Mouse (Mus musculus) ovary, postnatal 10 days (tissue): ENCODE results near the gene Lyrm9.
"Not testable (repeated sequence)": the region's sequence is repeated elsewhere in the genome, so short reads cannot be mapped to it uniquely, and the experiment has no call there.

Experiments used
- DNase-seq: peaks from one replicate; pipeline ENCODE4 v3.0.0; 2022; ENCODE audit warnings: low spot score

Gene Lyrm9

DNA sequence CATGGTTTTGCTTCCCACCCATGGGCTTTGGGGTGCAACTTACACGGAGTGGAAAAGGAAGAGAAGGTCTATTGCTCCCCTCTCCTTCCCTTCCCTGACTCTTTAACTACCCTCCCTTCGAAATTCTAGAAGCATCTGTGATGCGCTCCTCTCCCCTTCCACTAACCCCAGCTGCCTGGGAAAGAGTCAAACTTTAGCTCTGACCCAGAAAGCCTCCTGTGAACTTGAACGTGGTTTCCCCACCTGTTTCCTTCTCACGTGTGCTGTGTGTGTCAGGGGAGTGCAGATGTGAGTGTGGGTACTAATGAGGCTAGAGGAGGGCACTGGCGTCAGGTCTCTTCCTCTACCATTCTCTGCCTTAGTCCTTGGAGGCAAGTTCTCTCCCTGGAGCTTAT is 25.5 kb downstream of the Lyrm9 start:
- no peak for DNase-seq

DNA sequence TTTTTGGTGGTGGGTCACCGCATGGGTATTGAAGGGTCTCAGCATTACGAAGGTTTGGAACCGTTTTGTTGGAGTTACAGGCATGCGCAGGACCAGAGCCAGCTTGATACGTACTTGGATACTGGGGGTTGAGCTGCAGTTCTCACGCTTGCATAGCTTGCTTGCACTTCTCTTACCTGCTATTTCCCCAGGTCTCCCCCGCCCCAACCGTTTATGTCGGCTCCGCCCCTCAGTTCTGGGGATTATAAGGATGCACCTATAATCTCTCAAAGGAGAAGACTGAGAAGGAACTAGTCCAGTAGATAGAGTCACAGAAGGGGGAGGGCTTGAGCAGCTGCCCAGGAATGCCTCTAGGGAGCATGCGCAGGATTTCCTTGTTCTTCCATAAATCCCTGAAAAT is 26.1 kb downstream of the Lyrm9 start:
- DNase-seq = no peak

DNA sequence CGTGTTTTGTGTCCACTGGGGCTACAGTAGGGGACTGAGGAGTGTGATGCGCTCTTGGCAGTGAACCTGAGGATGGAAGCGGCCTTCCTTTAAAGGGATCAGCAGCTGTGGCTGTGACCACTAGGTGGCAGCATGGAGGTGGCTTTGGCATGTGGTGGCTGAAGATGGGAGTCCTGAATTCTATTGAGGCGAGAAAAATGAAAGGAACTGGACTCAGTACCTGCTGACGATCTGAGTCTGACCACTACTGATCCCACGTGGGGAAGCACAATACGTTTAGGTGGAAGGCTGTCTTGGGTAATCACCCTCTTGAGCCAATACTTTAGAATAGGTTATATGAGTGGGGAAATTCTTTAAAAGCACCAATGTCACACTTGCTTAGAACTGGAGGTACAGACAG is 29.9 kb downstream of the Lyrm9 start:
- DNase-seq = peak; percentile 60

DNA sequence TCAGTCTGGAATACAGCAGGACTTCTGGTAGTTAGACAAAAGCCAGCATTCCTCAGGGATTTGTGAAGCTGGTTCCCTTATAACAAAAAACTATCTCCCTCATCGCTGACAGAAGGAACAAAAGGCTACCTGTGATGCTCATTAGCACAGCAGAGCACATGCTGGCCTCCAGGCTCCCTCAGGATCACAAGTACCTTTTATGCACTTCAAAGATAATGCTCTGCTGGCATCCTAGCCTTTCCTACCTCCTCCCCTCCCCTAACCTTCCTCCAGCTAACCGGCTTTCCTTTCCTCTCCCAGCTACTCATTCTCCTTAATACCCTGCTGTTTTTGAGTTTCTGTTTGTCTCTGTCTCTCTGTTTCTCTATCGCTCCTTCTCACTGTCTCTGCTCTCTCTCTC is 31.2 kb downstream of the Lyrm9 start:
- no peak for DNase-seq

DNA sequence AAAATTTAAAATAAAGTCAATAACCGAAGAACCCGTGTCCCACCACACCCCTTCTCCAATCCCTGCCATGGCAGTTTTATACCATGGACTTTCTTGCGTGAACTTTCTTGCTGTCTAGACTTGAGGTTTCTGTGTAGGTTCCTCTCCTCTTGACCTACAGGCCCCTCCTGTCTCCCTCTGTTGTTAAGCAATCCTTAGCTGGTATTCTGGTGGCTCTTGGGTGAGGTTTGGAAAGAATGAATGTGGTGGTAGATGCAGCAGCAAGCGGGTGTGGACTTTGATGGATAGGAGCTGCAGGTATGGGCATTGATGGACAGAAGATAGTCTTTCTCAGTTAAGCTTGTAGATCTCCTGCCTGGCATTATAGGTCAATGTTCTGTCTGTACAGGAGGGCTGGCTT is 37.5 kb downstream of the Lyrm9 start:
- no peak for DNase-seq

DNA sequence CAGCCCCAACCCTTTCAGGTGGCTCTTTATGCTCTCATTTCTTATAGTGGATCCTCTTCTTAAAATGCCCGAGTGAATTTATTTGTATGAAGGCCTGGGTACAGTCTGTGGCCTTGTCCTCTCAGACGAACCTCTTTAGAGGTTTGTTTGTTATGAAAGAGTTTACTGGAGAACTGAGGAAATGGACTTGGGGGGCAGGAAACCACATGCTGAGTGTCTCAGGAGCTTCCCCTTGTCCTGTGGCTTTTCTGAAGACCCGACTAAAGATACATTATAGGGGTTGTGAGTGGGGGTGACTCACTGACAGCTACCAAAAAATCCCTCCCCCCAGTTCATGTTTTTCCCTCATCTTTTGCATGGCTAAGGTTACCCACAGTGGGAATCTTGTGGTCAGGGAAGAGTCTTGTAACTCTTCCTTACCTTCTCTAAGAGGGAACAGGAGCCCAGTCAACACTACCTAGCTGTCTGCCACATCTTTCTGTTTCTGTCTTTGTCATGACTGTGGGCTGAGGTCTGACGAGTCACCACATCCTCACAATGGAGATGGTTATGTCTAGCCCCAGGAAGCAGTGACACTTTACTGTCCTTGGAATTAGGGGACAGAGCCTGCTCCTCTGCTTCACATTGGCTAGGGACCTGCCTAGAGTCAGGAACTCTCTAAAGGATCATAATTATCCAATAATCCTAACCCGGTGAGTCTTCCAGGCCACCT is 38.3 kb downstream of the Lyrm9 start:
- no peak for DNase-seq

DNA sequence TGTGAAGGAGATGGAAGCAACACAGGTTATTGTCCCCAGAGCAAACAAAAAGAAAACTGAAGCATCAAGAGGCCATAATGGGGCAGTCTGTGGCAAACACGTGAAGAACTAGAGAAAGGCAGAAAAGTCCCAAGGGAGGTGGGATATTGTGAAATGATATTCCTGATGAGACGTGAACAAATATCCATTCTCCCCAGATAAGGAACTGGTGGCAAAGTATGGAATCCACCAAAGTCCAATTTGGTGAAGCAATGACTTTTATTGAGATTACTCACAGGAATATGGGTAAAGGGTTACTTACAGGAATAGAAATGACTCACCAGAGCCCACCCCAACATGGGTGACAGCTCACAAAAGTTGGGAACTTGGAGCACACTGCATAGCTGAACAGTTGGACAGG is 38.9 kb downstream of the Lyrm9 start:
- no peak for DNase-seq

DNA sequence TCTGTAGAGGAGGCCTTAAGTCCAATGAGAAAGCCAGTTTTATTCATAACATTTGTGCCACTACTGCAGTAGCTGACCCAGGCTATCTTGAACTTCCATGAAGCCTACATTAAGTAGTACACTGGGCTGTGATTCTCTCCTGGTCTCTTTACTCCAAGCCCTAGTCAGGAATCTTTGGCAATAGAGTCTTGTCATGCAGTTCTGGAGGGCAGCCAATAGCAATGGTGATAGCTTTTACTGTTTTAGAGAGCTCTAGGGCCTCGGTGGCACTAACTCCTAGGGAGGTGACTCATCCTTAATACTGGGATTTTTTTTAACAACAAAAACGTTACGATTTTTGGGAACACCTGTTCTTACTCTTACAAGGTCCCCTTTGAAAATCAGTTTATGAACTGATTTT is 40.1 kb downstream of the Lyrm9 start:
- no peak for DNase-seq

DNA sequence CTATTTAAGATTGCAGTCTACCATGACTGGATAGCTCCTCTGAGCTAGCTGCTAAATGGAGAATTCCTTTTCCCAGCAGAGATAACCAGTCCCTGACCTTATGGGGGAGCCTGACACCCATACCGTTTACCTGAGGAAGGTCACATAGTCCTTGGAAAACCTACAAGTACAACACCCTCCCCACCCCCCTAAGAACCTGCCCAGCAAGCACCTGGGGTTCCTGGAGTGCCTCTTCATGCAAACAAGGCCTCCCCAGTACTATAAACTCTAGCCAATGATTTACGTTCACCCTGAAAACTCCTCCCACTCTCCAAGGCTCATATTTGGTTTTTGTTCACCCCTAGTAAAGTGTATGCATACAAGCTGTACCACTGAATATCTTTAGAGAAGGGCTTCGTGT is 41.3 kb downstream of the Lyrm9 start:
- no peak for DNase-seq

DNA sequence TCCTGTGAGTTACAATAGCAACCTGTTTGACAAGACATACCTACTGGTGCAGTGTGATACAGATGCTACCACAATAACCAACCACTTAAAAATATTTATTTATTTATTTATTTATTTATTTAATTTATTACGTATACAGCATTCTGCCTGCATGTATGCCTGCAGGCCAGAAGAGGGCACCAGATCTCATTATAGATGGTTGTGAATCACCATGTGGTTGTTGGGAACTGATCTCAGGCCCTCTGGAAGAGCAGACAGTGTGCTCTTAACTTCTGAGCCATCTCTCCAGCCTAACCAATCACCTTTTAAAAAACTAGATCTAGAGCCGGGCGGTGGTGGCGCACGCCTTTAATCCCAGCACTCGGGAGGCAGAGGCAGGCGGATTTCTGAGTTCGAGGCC is 42.8 kb downstream of the Lyrm9 start:
- DNase-seq = not testable (repeated sequence)

DNA sequence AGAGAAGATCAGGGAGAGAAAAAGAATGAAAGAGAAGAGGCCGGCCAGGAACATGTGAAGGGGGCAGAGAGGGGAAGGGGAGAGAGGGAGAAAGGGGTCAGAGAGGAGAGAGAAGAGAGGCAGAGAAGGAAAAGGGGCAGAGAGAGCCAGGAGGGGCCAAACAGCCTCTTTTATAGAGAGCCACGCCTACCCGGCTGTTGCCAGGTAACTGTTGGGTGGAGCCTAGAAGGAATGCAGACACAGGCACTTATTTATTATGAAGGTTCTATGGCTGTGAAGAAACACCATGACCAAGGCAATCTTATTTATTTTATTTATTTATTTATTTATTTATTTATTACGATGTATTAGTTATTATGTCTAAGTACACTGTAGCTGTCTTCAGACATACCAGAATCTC is 44.5 kb downstream of the Lyrm9 start:
- DNase-seq = no peak

DNA sequence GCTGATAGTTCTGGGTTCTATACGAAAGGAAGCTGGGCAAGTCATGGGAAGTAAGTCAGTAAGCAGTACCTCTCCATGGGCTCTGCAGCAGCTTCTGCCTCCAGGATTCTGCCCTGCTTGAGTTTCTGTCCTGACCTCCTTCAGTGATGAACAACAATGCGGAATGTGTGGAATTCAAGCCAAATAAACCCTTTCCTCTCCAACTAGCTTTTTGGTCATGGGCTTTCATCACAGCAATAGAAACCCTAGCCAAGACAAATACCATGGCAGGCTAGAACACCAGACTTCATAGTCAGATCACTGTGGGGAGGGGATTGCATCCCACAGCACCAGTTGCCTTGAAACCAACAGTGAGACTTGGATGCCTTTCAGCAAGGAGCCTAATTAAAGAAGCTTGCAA is 46.4 kb downstream of the Lyrm9 start:
- no peak for DNase-seq

DNA sequence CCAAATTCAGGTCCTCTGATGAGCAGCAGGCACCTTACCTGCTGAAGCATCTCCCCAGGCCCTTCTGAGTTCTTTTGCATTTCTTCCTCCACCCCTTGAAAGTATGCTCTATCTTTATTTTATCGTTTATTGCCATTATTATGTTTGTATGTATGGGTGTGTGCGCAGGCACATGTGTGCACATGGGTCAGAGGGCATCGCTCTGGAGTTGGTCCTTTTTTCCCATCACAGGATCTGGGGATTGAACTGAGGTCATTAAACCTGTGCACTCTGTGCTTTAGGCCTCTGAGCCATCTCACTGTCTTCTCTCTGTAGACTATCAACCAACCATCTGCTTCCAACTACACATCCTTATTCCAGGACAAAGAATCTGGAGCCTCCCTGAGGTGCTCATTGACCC is 53.3 kb downstream of the Lyrm9 start:
- no peak for DNase-seq

DNA sequence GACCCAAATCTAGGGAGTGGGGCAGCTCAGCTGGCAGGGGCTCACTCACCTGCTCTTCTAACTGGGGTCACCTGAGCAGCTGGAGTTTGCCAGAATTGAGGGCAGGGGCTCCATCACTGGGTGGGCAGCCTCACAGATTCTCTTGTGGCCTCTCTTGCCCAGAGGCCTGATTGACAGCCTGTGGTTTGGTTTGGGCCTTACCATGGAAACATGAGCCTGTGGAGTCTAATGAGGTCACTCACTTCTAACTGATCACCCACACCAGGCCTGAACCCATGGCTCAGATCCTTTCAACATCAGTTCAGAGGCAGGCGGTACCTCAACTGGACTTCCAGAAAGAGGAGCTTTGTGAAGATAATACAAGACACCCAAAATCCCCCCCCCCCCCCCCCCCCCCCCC is 60.3 kb downstream of the Lyrm9 start:
- no peak for DNase-seq

DNA sequence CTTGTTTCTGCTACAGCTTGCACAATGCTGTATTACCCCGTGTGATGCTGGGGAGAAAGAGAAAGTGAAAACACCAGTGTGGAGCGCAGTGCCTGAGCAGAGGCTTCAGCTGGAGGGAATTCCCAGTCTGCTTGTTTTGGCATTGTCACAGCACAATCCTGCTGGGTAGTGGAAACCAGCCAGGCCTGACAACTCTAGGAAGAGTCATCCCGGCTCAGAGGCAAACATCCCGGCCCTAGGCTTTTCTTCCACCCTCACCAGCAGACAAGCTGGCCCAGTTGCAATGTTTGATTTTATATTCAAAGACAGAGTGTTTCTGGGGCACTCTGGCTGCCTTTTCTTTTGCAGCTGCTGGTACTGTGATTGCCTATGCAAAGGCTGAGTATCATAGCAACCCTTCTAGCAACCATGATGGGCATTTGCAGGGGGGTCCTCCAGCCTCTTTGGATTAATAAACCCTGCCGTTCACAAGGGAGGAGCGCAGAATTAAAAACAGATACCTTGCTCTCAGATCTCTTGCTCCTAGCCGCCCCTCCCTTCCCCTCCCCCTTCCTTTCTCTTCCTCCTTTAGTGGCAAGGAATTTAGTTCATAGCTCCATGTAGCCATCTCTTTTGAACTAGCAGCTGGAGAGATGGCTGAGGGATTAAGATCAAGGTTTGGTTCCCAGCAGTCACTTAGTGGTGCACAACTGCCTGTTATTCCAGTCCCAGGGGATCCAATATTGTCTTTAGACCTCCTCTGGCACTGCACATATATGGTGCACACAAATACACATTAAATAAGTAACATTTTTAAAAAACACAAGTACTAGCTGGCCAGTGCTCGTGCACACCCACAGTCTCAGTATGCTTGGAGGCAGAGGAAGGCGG is 61.0 kb downstream of the Lyrm9 start:
- DNase-seq = peak; percentile 19

DNA sequence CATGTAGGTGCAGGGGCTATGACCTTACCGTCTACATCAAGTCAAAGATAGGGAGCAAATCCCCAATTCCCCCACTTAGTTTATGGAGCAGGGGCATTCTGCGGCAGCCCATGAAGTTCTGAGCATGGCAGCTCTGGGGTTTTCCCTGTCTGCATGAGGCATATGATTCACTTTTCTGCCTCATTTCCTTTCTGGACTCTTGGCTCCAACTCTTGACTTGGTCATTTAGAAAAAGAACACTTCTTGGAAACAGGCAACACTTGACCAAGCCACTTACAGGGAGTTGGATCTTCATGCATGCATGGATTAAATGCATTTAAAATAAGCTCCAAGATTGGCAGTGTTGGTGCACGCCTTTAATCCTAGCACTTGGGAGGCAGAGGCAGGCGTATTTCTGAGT is 62.8 kb downstream of the Lyrm9 start:
- no peak for DNase-seq
